Mouse (Mus musculus) intestine, embryonic 16.5 days (tissue): ENCODE measurements at regions not wholly inside any gene's neighbourhood (a gene's known extent, or its start where the extent isn't known, plus 50 kb on each side); places are given as distances from the start of the nearest gene placed in this dataset.
A peak's percentile ranks its signal among the peaks of the same experiment; 100 is the strongest.

Experiments used
- ATAC-seq: fragments of 200-750 bp; cut with Nextera tagmentation; 2 replicates; pipeline ENCODE4 v1.8.0; 2017; ENCODE audit warnings: moderate TSS enrichment, moderate library complexity
- H3K27ac ChIP-seq: fragments of 300-500 bp; sonication (generic); 2 replicates; pipeline ENCODE4 v1.5.1; 2014; ENCODE audit warnings: mild to moderate bottlenecking, low read length
- H3K27me3 ChIP-seq: fragments of 300-500 bp; sonication (generic); replicated peaks from 2 replicates; pipeline ENCODE4 v1.6.1; 2014; ENCODE audit warnings: low read length, control low read depth, mixed read lengths; ENCODE audit not compliant: control insufficient read depth, insufficient read depth
- H3K36me3 ChIP-seq: fragments of 300-500 bp; sonication (generic); 2 replicates; pipeline ENCODE4 v1.6.1; 2014; ENCODE audit warnings: low read length, control low read depth; ENCODE audit not compliant: control insufficient read depth, insufficient read depth
- H3K4me1 ChIP-seq: fragments of 300-500 bp; sonication (generic); 2 replicates; pipeline ENCODE4 v1.6.1; 2014; ENCODE audit warnings: low read length, control low read depth, mixed read lengths; ENCODE audit not compliant: control insufficient read depth, insufficient read depth
- H3K4me2 ChIP-seq: fragments of 300-500 bp; sonication (generic); 2 replicates; pipeline ENCODE4 v1.6.1; 2014; ENCODE audit warnings: low read depth, low read length, control low read depth
- H3K4me3 ChIP-seq: fragments of 300-500 bp; sonication (generic); 2 replicates; pipeline ENCODE4 v1.5.1; 2014; ENCODE audit warnings: mild to moderate bottlenecking, low read length
- H3K9ac ChIP-seq: fragments of 300-500 bp; sonication (generic); 2 replicates; pipeline ENCODE4 v1.6.1; 2014; ENCODE audit warnings: low read depth, low read length
- H3K9me3 ChIP-seq: fragments of 300-500 bp; sonication (generic); 2 replicates; pipeline ENCODE4 v1.6.1; 2016; ENCODE audit warnings: low read length, control low read depth; ENCODE audit not compliant: control insufficient read depth
- WGBS: fragments of 180-500 bp; shearing (Covaris S2); extraction: QIAGEN DNeasy Blood & Tissue Kit; methylation state at CpG from one replicate; pipeline ENCODE4 v1.1.7; 2014; 5-methylcytosine and 5-hydroxymethylcytosine counted together

GRCm38 (mm10) chr7:79531551-79532356 is 65.6 kb upstream of the Polg start:
- no peaks in the 10 kb centered on the region for H3K9me3 ChIP-seq
- peaks cover 12% of the 10 kb centered on the region for H3K4me1 ChIP-seq
- H3K36me3 ChIP-seq: no peaks in the 10 kb centered on the region
- no peak for ATAC-seq
- peaks cover 87% of the 10 kb centered on the region for H3K27me3 ChIP-seq
- H3K27ac ChIP-seq: no peak overlapping the region
- no peak overlapping the region for H3K4me2 ChIP-seq
- no peak overlapping the region for H3K9ac ChIP-seq
- H3K4me3 ChIP-seq: no peak overlapping the region
- WGBS: 22% methylated on average over 12 of the region's 12 CpGs

DNA sequence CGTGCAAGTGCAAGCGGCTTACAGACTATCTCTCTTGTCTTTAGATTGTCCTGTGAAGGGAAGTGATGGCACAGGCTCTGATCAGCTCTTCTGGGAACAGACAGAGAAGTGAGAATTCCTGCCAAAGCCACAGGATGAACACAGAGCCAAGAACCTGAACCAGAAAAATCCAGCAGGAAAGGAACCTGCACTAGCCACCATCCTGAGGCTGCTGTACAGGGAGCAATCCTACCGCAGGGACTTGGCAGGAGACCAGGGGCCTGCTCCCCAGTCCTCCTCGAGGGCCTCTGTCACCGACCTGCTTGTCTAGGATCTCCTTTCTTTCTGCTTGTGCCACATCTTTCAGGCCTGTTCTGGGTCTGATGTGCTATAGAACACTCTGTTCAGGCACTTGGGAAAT is 65.0 kb upstream of the Polg start:
- Histone ChIP-seq H3K4me2 (no peak overlapping the region), H3K27me3 (peaks cover 85% of the 10 kb centered on the region), H3K4me1 (peaks cover 11% of the 10 kb centered on the region), H3K9me3 (no peaks in the 10 kb centered on the region), H3K27ac (no peak overlapping the region), H3K9ac (no peak overlapping the region), H3K4me3 (no peak overlapping the region), H3K36me3 (no peaks in the 10 kb centered on the region)
- WGBS: 20% methylated on average over 5 of the region's 5 CpGs
- ATAC-seq: no peak

DNA sequence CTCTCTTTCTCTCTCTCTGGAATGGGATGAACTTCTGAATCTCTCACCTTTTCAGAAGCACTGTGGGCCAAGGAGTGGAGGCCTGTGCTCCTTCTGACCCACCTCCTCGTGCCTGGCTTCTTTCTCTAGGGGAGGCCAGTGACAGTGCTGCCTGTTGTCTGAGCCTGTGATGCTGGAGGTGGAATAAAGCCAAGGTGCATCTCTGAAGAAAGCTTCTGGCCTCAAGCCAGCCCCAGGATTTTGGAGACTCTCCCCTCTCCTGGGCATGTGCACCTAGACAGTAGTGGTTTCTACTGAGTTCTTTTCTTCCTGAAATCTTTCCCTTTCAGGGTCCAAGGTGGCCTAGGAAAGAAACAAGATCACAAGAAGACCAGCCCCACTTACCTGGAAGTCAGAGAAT is 63.3 kb upstream of the Polg start:
- Histone ChIP-seq H3K4me2 (no peak overlapping the region), H3K9me3 (no peaks in the 10 kb centered on the region), H3K27ac (no peak overlapping the region), H3K27me3 (peaks cover 77% of the 10 kb centered on the region), H3K4me1 (no peaks in the 10 kb centered on the region), H3K4me3 (no peak overlapping the region), H3K36me3 (no peaks in the 10 kb centered on the region), H3K9ac (no peak overlapping the region)
- no peak for ATAC-seq
- 41% methylated on average over 1 of the region's 1 CpGs for WGBS

- Histone ChIP-seq H3K36me3 (no peaks in the 10 kb centered on the region), H3K4me2 (no peak overlapping the region), H3K9ac (no peak overlapping the region), H3K4me3 (no peak overlapping the region), H3K27ac (no peak overlapping the region), H3K27me3 (peaks cover 69% of the 10 kb centered on the region), H3K9me3 (no peaks in the 10 kb centered on the region), H3K4me1 (no peaks in the 10 kb centered on the region)
- no peak for ATAC-seq
- 25% methylated on average over 3 of the region's 3 CpGs for WGBS
Measured at GRCm38 (mm10) chr7:79527984-79528383, 61.8 kb upstream of the Polg start.

GRCm38 (mm10) chr7:79525690-79526630 is 59.8 kb upstream of the Polg start:
- ATAC-seq: no peak
- Histone ChIP-seq H3K9me3 (no peaks in the 10 kb centered on the region), H3K4me1 (no peaks in the 10 kb centered on the region), H3K4me2 (no peak overlapping the region), H3K4me3 (no peak overlapping the region), H3K36me3 (no peaks in the 10 kb centered on the region), H3K27me3 (peaks cover 58% of the 10 kb centered on the region), H3K9ac (no peak overlapping the region), H3K27ac (no peak overlapping the region)
- 39% methylated on average over 14 of the region's 14 CpGs for WGBS

DNA sequence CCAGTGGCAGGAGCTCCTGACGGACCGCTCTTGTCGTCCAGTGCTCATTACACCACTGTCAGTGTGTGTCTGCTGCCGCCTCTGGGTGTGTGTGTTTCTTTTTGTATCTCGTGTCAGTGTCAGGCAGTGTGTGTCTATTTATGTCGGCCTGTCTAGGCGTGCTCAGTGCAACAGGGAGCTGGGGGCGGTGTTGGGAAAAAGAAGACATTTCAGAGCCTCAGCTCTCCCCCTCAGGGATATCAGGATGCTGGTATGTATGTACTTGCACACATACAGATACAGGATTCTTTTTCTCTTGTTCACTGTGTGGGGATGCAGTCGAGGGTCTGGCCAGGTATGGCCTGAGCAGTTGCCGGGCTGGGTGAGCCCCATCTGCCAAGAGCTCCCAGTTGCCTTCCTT is 58.8 kb upstream of the Polg start:
- no peak for ATAC-seq
- WGBS: 71% methylated on average over 10 of the region's 10 CpGs
- Histone ChIP-seq H3K27me3 (peaks cover 51% of the 10 kb centered on the region), H3K9ac (no peak overlapping the region), H3K36me3 (no peaks in the 10 kb centered on the region), H3K9me3 (no peaks in the 10 kb centered on the region), H3K4me1 (0 out of 2 replicates have a peak, but pooled peaks cover 2% of the 10 kb centered on the region), H3K4me2 (no peak overlapping the region), H3K27ac (no peak overlapping the region), H3K4me3 (no peak overlapping the region)

DNA sequence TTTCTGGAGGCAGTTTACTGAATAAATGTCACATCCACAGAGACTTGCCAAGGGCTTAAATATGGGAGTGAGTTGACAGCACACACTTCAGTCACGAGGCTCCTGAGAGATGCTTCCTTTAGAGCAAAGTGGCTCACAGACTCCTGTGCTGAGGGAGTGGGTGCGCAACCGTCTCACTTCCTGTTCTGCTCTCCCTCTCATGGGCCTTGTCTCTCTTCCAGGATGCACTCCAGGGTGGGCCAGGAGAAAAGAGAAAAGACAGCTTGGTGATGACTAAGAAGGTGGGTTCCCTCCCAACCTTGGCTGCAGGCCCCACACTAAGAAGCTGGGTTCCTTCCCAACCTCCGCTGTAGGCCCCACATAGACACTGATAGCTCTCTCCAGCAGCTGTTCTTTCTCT is 57.5 kb upstream of the Polg start:
- no peak overlapping the region for H3K4me3 ChIP-seq
- H3K9me3 ChIP-seq: no peaks in the 10 kb centered on the region
- no peak overlapping the region for H3K9ac ChIP-seq
- ATAC-seq: peak; percentile 31; the same call in 1 of the 2 replicates
- H3K27me3 ChIP-seq: peaks cover 50% of the 10 kb centered on the region
- no peak overlapping the region for H3K4me2 ChIP-seq
- WGBS: 53% methylated on average over 4 of the region's 4 CpGs
- H3K36me3 ChIP-seq: no peaks in the 10 kb centered on the region
- H3K27ac ChIP-seq: no peak overlapping the region
- 0 out of 2 replicates have a peak, but pooled peaks cover 2% of the 10 kb centered on the region for H3K4me1 ChIP-seq

- Histone ChIP-seq H3K9me3 (no peaks in the 10 kb centered on the region), H3K4me1 (0 out of 2 replicates have a peak, but pooled peaks cover 2% of the 10 kb centered on the region), H3K9ac (no peak overlapping the region), H3K27me3 (peaks cover 48% of the 10 kb centered on the region), H3K4me3 (no peak overlapping the region), H3K4me2 (no peak overlapping the region), H3K36me3 (no peaks in the 10 kb centered on the region), H3K27ac (no peak overlapping the region)
- WGBS: 80% methylated on average over 3 of the region's 3 CpGs
- ATAC-seq: no peak
Measured at GRCm38 (mm10) chr7:79522046-79522445, 55.9 kb upstream of the Polg start.

GRCm38 (mm10) chr7:79521259-79521658 is 55.1 kb upstream of the Polg start:
- no peaks in the 10 kb centered on the region for H3K36me3 ChIP-seq
- WGBS: 32% methylated on average over 5 of the region's 5 CpGs
- no peak overlapping the region for H3K4me2 ChIP-seq
- peaks cover 48% of the 10 kb centered on the region for H3K27me3 ChIP-seq
- no peak overlapping the region for H3K27ac ChIP-seq
- 0 out of 2 replicates have a peak, but pooled peaks cover 2% of the 10 kb centered on the region for H3K4me1 ChIP-seq
- no peak overlapping the region for H3K9ac ChIP-seq
- no peak overlapping the region for H3K4me3 ChIP-seq
- ATAC-seq: no peak
- H3K9me3 ChIP-seq: no peaks in the 10 kb centered on the region
